Mouse (Mus musculus) adrenal gland, adult 2 months (tissue): Measurements from ENCODE around the gene Hcn2. TPM values are rescaled to one million over a fixed set of nuclear protein-coding genes. Genes with fewer than 3 reads are reported as not detected.

Experiments
- DNase-seq: peaks from one replicate; pipeline ENCODE4 v3.0.0; 2021
- polyA plus RNA-seq: library from polyadenylated mRNA; depleted of rRNA; stranded (reverse); fragments of >200 nt; gene quantifications from 2 replicates; pipeline ENCODE4 v1.2.3, GENCODE M21; 2012; rRNA removed
- total RNA-seq, 2 experiments: library from RNA; stranded (reverse); gene quantifications; 2 replicates each; pipeline ENCODE4 v1.2.3; 2021

Gene Hcn2
- total and polyA plus RNA-seq, 3 experiments: 5.9 to 20.2 (median 6.0) TPM

DNA sequence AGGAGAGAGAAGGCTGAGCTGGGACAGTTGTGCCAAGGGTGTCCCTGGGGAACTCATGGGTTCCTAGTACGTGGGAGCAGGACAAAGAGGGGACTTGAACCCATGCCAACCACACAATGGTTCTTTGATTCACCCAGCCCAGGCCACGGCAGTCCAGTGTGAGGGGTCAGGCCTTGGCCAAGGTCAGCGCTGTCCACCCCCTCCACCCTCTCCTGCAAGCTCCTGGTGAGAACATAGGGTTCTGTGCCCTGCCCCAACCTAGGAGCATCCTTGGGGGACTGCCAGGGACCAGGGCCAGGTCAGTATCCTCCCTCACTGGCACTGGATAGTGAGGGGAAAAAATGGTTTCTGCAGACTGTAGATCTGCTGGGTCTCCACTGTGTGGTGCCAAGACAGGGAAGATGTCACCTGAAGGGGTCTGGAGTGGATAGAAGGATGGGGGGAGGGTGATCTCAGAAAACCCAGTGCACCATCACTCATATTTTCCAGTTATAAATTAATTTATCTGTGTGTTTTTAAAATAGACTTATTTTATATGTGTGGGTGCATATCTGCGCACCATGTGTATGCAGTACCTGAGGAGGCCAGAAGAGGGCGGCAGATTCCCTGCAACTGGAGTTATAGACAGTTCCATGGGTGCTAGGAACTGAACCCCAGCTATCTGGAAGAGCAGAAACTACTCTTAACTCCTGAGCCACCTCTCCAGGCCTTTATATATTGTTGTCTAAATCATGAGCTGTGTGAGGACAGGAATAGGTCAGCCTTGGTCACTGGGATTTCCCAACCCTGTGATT, 58.2 kb downstream of the Hcn2 start:
- no peak for DNase-seq

DNA sequence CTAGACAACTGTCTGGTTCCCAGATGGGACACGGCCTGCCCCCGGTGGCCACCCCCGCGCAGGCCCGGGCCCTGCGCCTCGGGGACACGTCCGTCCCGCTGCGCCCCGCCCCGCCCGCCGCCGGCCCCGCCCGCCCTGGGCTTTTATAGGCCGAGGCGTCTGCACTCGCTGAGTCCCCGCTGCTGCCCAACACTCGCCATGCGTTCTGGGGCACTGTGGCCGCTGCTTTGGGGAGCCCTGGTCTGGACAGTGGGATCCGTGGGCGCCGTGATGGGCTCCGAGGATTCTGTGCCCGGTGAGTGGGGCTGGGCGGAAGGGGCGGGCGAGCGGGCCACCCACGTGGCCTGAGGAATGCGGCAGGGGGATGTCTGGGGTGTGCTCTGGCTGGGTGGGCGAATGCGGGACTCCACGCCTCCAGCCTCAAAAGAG, 60.7 kb downstream of the Hcn2 start, which contains the start of gene Fstl3:
TSS of gene Fstl3 (plus strand) at position 170 of the 429 bp plus-strand sequence.
- DNase-seq: peak; percentile 70

DNA sequence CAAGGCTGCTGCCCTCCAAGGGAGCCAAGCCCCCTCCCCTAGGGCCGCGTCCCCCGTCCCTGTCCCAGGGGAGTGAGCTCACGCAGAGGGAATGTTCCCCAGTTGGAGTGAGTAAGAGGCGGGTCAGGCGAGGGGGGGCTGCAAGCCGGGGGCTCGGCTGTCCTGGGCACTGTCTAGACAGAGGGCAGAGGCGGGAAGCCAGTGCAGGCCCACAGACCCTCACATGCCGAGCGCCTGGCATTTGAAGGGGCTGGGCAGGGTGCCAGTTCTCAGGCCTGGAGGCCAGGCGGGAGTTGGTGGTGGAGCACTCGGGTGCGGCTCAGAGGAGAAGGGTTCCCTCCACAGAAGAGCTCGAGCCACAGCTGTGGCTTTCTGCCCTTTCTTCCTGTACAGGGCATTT, 61.6 kb downstream of the Hcn2 start:
- peak; percentile 77 for DNase-seq

DNA sequence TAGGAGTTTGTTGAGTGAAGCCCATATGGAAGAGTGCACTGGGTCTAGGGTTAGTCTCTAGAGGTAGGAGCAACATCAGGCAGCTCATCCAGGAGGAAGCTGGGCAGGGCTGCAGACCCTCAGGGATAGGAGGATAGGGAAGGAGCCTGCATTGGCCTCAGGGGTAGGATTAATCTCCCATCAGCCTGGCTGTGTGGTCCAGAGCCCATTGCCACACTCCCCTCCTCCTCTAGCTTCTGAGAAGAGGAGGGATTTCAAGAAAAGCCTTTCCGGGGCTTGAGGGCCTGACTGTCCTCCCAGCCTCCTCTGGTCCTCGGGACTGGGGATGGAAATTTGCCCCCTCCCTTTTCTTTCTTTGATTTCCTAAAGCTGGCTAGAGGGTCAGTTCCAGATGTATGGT, 62.8 kb downstream of the Hcn2 start:
- no peak for DNase-seq

DNA sequence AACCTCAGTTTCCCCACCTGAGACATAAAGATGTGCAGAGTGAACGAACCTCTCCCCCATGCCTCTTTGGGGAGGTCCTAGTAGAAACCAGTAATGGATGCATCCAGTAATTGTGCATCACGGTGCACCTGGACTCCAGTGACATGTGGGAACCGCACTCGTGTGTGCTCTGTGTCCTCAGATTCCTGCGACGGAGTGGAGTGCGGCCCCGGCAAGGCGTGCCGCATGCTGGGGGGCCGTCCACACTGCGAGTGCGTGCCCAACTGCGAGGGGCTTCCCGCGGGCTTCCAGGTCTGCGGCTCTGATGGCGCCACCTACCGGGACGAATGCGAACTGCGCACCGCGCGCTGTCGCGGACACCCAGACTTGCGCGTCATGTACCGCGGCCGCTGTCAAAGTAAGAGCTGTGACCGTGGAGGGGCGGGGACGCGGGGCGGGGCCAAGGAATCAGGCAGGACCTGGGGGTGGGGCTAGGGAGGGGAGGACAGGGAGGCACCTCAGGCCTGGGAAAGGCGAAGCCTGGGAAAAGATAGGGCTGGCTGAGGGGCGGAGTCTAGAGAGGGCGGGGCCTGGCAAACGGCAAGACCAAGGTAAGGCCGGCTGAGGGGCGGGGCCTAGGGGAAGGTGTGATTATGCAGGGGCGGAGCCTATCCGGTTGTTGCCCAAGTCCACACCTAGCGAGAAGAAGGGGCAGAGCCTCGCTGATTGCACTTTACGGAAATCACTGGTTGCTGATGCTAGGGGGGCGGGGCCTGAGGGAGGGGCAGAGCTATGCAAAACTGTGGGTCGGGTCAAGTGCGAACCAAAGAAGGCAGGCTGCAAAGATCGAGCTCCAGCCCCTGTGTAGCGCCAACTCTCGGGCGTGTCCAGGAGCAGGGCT, 63.6 kb downstream of the Hcn2 start:
- peak; percentile 98 for DNase-seq

DNA sequence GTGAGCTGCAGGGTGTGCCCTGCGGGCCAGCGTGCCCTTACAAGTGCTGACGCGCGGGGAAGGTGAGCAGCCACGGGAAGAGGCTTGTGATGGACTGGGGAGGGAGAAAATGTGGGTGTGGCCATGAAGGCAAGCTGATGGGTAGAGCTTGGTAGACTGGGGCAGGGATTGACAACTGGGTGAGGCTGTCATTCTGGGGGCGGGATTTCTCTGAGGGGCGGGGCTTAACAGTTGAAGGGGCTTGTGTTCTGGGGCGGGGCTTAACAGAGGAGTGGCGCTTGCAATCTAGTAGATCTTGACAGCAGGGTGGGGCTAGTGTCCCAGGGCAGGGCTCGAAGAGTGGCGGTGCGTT, 64.2 kb downstream of the Hcn2 start:
- no peak for DNase-seq

DNA sequence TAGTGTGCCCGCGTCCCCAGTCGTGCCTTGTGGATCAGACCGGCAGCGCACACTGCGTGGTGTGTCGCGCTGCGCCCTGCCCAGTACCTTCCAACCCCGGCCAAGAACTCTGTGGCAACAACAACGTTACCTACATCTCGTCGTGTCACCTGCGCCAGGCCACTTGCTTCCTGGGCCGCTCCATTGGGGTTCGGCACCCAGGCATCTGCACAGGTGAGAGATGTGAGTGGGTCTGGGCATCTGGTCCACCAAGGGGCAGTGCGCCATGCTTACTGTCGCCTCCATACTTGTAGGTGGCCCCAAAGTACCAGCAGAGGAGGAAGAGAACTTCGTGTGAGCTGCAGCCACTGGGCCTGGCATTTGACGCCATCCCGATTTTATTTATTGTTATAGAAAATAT, 64.7 kb downstream of the Hcn2 start:
- no peak for DNase-seq

DNA sequence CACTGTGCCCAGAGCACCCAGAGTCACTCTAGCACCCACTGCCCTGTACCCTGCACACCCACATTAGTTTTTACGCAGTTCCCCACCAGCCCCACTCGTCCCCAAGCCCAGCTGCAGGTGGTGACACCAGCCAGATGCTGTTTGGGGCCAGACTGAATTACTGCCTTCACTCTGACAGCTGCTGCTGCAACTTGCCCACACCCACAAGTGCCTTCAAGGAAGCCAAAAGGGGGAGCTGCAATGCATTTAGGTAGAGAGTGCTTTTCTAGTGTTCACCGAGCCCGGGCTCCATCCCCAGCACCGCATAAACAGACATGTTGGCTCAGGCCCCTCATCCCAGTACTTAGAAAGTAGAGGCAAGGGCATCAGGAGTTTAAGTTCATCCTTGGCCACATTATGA, 65.5 kb downstream of the Hcn2 start:
- DNase-seq: no peak

DNA sequence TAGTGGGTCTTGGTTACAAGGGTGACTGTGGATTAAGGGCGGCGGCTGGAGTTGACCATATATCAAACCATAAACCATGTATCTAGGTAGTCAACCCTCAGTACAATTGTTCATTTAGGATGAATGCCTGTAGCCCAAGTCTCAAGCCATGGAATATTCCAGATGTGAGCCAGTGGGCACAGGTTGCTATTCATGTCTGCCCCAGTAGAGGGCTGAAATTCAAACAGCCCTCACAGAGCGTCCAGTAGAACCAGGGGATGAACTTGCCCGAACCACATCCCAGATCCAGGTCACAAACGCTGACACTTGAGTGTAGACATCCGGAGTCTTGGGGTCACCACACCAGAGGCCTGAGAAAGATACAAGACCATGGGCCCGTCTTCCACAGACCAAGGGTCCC, 66.6 kb downstream of the Hcn2 start:
- no peak for DNase-seq

DNA sequence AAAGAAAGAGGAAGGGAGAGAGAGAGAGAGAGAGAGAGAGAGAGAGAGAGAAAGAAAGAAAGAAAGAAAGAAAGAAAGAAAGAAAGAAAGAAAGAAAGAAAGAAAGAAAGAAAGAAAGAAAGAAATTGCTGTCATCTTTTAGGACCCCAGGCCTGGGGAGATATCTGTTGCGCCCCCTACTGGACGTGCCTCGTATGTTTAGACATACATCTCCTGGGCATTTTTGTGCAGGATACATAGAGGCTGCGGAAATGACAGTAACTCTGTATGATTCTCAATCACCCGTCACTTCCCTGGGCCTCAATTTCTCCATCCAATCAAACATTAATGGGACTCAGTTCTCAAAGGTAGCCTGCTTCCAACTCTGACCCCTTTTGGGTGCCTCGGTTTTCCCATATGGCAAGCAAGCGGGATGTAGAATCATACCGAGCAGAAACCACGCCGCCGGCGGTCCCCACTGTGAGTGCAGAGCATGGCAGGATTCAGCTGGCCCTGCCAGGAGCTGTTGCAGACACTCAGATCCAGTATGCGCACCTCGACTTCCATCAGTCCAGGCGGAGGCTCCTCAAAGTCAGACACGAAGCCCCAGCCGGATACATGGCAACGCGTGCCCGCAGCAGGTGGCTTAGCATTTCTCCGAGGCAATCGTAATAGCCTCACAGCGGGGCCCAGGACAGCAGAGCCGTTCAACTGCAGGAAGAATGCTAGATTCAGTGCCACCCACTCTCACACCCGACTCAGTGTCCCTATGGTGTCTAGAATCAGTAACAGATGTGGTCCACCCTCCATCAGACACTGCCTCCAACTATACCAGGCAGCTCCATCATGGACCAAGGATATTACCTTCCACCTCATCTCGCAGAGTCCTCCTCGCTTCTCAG, 67.7 kb downstream of the Hcn2 start:
- DNase-seq: no peak

Other genes with a start within 250 kb of the Hcn2 start
- gene Vmn2r83, start 247.9 kb upstream of the Hcn2 start, total RNA-seq: not detected
- not detected in 2 replicates for gene Vmn2r83, start 247.9 kb upstream of the Hcn2 start, polyA plus RNA-seq
- 10 to 100 TPM; 30.3 to 34.7 TPM for gene Plpp2, start 182.8 kb upstream of the Hcn2 start, total RNA-seq
- 33.5 and 44.3 TPM in 2 replicates for gene Plpp2, start 182.8 kb upstream of the Hcn2 start, polyA plus RNA-seq
- gene Mier2, start 161.4 kb upstream of the Hcn2 start, total RNA-seq: 10 to 100 TPM; 26.7 to 30.9 TPM
- 150 and 154 TPM in 2 replicates for gene Mier2, start 161.4 kb upstream of the Hcn2 start, polyA plus RNA-seq
- gene Theg, start 129.3 kb upstream of the Hcn2 start, total RNA-seq: not detected
- not detected in 2 replicates for gene Theg, start 129.3 kb upstream of the Hcn2 start, polyA plus RNA-seq
- under 1 TPM; 0.10 to 0.14 TPM for gene C2cd4c, start 102.6 kb upstream of the Hcn2 start, total RNA-seq
- gene C2cd4c, start 102.6 kb upstream of the Hcn2 start, polyA plus RNA-seq: 0.12 and 0.25 TPM in 2 replicates
- 1 to 10 TPM; 2.0 to 6.7 TPM for gene Shc2, start 78.7 kb upstream of the Hcn2 start, total RNA-seq
- gene Shc2, start 78.7 kb upstream of the Hcn2 start, polyA plus RNA-seq: 4.8 and 9.1 TPM in 2 replicates
- not detected for gene Odf3l2, start 70.9 kb upstream of the Hcn2 start, total RNA-seq
- gene Odf3l2, start 70.9 kb upstream of the Hcn2 start, polyA plus RNA-seq: not detected in 2 replicates
- not detected for gene Madcam1, start 52.1 kb upstream of the Hcn2 start, total RNA-seq
- gene Madcam1, start 52.1 kb upstream of the Hcn2 start, polyA plus RNA-seq: 0.46 TPM in 1 of 2 replicates, not detected in the other
- gene Tpgs1, start 47.3 kb upstream of the Hcn2 start, total RNA-seq: 10 to 100 TPM; 29.5 to 40.7 TPM
- 147 and 149 TPM in 2 replicates for gene Tpgs1, start 47.3 kb upstream of the Hcn2 start, polyA plus RNA-seq
- 100 to 1,000 TPM in 1 of 2 experiments, 10 to 100 TPM in 1; 87.7 to 122 TPM for gene Cdc34, start 34.4 kb upstream of the Hcn2 start, total RNA-seq
- 174 and 205 TPM in 2 replicates for gene Cdc34, start 34.4 kb upstream of the Hcn2 start, polyA plus RNA-seq
- gene Gzmm, start 27.6 kb upstream of the Hcn2 start, total RNA-seq: 1 to 10 TPM; 1.0 to 2.2 TPM
- gene Gzmm, start 27.6 kb upstream of the Hcn2 start, polyA plus RNA-seq: 0.52 and 0.55 TPM in 2 replicates
- gene Bsg, start 12.1 kb upstream of the Hcn2 start, total RNA-seq: 100 to 1,000 TPM; 588 to 674 TPM
- 314 and 321 TPM in 2 replicates for gene Bsg, start 12.1 kb upstream of the Hcn2 start, polyA plus RNA-seq
- gene Polrmt, start 29.9 kb downstream of the Hcn2 start, total RNA-seq: 10 to 100 TPM; 55.4 to 62.8 TPM
- gene Polrmt, start 29.9 kb downstream of the Hcn2 start, polyA plus RNA-seq: 87.6 and 89.0 TPM in 2 replicates
- gene Fgf22, start 38.4 kb downstream of the Hcn2 start, total RNA-seq: not detected
- gene Fgf22, start 38.4 kb downstream of the Hcn2 start, polyA plus RNA-seq: 0.18 and 0.68 TPM in 2 replicates
- 10 to 100 TPM; 51.6 to 51.8 TPM for gene Rnf126, start 50.3 kb downstream of the Hcn2 start, total RNA-seq
- 222 and 226 TPM in 2 replicates for gene Rnf126, start 50.3 kb downstream of the Hcn2 start, polyA plus RNA-seq
- 10 to 100 TPM in 1 of 2 experiments, 1 to 10 TPM in 1; 10.0 to 37.2 TPM for gene Fstl3, start 60.6 kb downstream of the Hcn2 start, total RNA-seq
- 47.0 and 74.7 TPM in 2 replicates for gene Fstl3, start 60.6 kb downstream of the Hcn2 start, polyA plus RNA-seq
- gene Prss57, start 74.3 kb downstream of the Hcn2 start, total RNA-seq: under 1 TPM in 1 of 2 experiments, not detected in 1; 0.21 TPM
- gene Prss57, start 74.3 kb downstream of the Hcn2 start, polyA plus RNA-seq: 0.28 TPM in 1 of 2 replicates, not detected in the other
- 100 to 1,000 TPM in 1 of 2 experiments, 10 to 100 TPM in 1; 68.1 to 105 TPM for gene Palm, start 76.9 kb downstream of the Hcn2 start, total RNA-seq
- 138 and 146 TPM in 2 replicates for gene Palm, start 76.9 kb downstream of the Hcn2 start, polyA plus RNA-seq
- under 1 TPM; 0.31 to 0.32 TPM for gene Misp, start 104.4 kb downstream of the Hcn2 start, total RNA-seq
- gene Misp, start 104.4 kb downstream of the Hcn2 start, polyA plus RNA-seq: 0.03 and 0.10 TPM in 2 replicates
- gene Ptbp1, start 137.8 kb downstream of the Hcn2 start, total RNA-seq: 100 to 1,000 TPM; 217 to 332 TPM
- gene Ptbp1, start 137.8 kb downstream of the Hcn2 start, polyA plus RNA-seq: 175 and 259 TPM in 2 replicates
- gene Prtn3, start 157.8 kb downstream of the Hcn2 start, total RNA-seq: under 1 TPM; 0.62 to 0.63 TPM
- gene Prtn3, start 157.8 kb downstream of the Hcn2 start, polyA plus RNA-seq: 3.4 and 4.1 TPM in 2 replicates
- gene Plppr3, start 158.0 kb downstream of the Hcn2 start, total RNA-seq: 1 to 10 TPM; 1.2 to 2.2 TPM
- 4.2 and 4.6 TPM in 2 replicates for gene Plppr3, start 158.0 kb downstream of the Hcn2 start, polyA plus RNA-seq
- under 1 TPM; 0.49 to 0.79 TPM for gene Elane, start 169.6 kb downstream of the Hcn2 start, total RNA-seq
- 0.34 and 1.1 TPM in 2 replicates for gene Elane, start 169.6 kb downstream of the Hcn2 start, polyA plus RNA-seq
- 1,000 to 10,000 TPM; 2,358 to 4,405 TPM for gene Cfd, start 174.2 kb downstream of the Hcn2 start, total RNA-seq
- gene Cfd, start 174.2 kb downstream of the Hcn2 start, polyA plus RNA-seq: 4,988 and 13,425 TPM in 2 replicates
- 10 to 100 TPM; 38.4 to 43.0 TPM for gene Med16, start 192.3 kb downstream of the Hcn2 start, total RNA-seq
- gene Med16, start 192.3 kb downstream of the Hcn2 start, polyA plus RNA-seq: 126 and 132 TPM in 2 replicates
- not detected for gene Gm26602, start 194.2 kb downstream of the Hcn2 start, total RNA-seq
- not detected in 2 replicates for gene Gm26602, start 194.2 kb downstream of the Hcn2 start, polyA plus RNA-seq
- 1 to 10 TPM; 1.4 TPM for gene Kiss1r, start 200.3 kb downstream of the Hcn2 start, total RNA-seq
- 11.8 and 15.1 TPM in 2 replicates for gene Kiss1r, start 200.3 kb downstream of the Hcn2 start, polyA plus RNA-seq
- gene R3hdm4, start 204.6 kb downstream of the Hcn2 start, total RNA-seq: 10 to 100 TPM; 87.8 to 93.5 TPM
- gene R3hdm4, start 204.6 kb downstream of the Hcn2 start, polyA plus RNA-seq: 197 and 231 TPM in 2 replicates
- 1 to 10 TPM; 4.6 to 6.5 TPM for gene Arid3a, start 210.4 kb downstream of the Hcn2 start, total RNA-seq
- gene Arid3a, start 210.4 kb downstream of the Hcn2 start, polyA plus RNA-seq: 5.9 and 9.1 TPM in 2 replicates
- gene Wdr18, start 243.5 kb downstream of the Hcn2 start, total RNA-seq: 10 to 100 TPM; 29.4 to 31.5 TPM
- 66.1 and 66.8 TPM in 2 replicates for gene Wdr18, start 243.5 kb downstream of the Hcn2 start, polyA plus RNA-seq